Mouse (Mus musculus) activated CD4-positive, CD25-positive, alpha-beta regulatory T cell, adult 4 months (primary cell): ENCODE measurements around the gene Olfr398. TPM values are rescaled to one million over a fixed set of nuclear protein-coding genes. Genes with fewer than 3 reads are reported as not detected.

ENCODE experiments used
- ATAC-seq: one replicate; pipeline ENCODE4 v1.8.0; 2017
- polyA plus RNA-seq, 2 experiments: library from polyadenylated mRNA; unstranded; fragments of 100-300 nt; shearing (Covaris generic); gene quantifications; one replicate each; pipeline ENCODE4 v1.2.1; 2017

The Olfr398 gene
- polyA plus RNA-seq = under 1 TPM in 1 of 2 experiments, not detected in 1; 0.07 TPM

- no peak for ATAC-seq
Measured at GRCm38 (mm10) chr11:73990307-73990706, at the start of gene Olfr398. TSS of gene Olfr398 (minus strand) at chr11:73990407.

- ATAC-seq = no peak
Measured at GRCm38 (mm10) chr11:73993115-73993514, 2.9 kb upstream of the Olfr398 start.

- no peak for ATAC-seq
Measured at GRCm38 (mm10) chr11:73960517-73960916, 29.7 kb downstream of the Olfr398 start, which contains the start of gene Olfr397. TSS of gene Olfr397 (plus strand) at chr11:73960817.

- no peak for ATAC-seq
Measured at GRCm38 (mm10) chr11:73936377-73936776, 53.8 kb downstream of the Olfr398 start, which contains the start of gene Olfr23. TSS of gene Olfr23 (plus strand) at chr11:73936677.

Other genes with a start within 250 kb of the Olfr398 start
- gene Olfr389, start 209.7 kb downstream of the Olfr398 start, polyA plus RNA-seq = not detected
- not detected for gene Olfr390, start 207.4 kb downstream of the Olfr398 start, polyA plus RNA-seq
- not detected for gene Olfr391-ps, start 187.4 kb downstream of the Olfr398 start, polyA plus RNA-seq
- gene Olfr392, start 173.4 kb downstream of the Olfr398 start, polyA plus RNA-seq = under 1 TPM in 1 of 2 experiments, not detected in 1; 0.20 TPM
- not detected for gene Olfr393, start 139.0 kb downstream of the Olfr398 start, polyA plus RNA-seq
- gene Olfr394, start 99.6 kb downstream of the Olfr398 start, polyA plus RNA-seq = not detected
- gene Olfr395, start 81.1 kb downstream of the Olfr398 start, polyA plus RNA-seq = not detected
- gene Olfr23, start 53.7 kb downstream of the Olfr398 start, polyA plus RNA-seq = not detected
- not detected for gene Olfr397, start 29.6 kb downstream of the Olfr398 start, polyA plus RNA-seq
- under 1 TPM; 0.42 to 0.48 TPM for gene Olfr139, start 66.1 kb upstream of the Olfr398 start, polyA plus RNA-seq
- gene Olfr399, start 66.2 kb upstream of the Olfr398 start, polyA plus RNA-seq = not detected
- not detected for gene Zfp616, start 79.5 kb upstream of the Olfr398 start, polyA plus RNA-seq
- not detected for gene Olfr401, start 123.3 kb upstream of the Olfr398 start, polyA plus RNA-seq
- gene Olfr402, start 163.1 kb upstream of the Olfr398 start, polyA plus RNA-seq = not detected
- not detected for gene Olfr403, start 195.8 kb upstream of the Olfr398 start, polyA plus RNA-seq
- not detected for gene Olfr43, start 221.0 kb upstream of the Olfr398 start, polyA plus RNA-seq